Mouse (Mus musculus): Measurements from ENCODE around the gene Gucy1b2.

Gucy1b2 gene

GRCm38 (mm10) chr14:62361263-62361980 lies 94.7 kb downstream of the Gucy1b2 start:
- no peak for DNase-seq

GRCm38 (mm10) chr14:62355201-62355600 lies 100.9 kb downstream of the Gucy1b2 start:
- DNase-seq: no peak

- DNase-seq: no peak
Measured at GRCm38 (mm10) chr14:62353793-62354192, 102.3 kb downstream of the Gucy1b2 start.

GRCm38 (mm10) chr14:62353372-62353771 lies 102.7 kb downstream of the Gucy1b2 start:
- DNase-seq: no peak

- no peak for DNase-seq
Measured at GRCm38 (mm10) chr14:62350890-62351289, 105.2 kb downstream of the Gucy1b2 start.

GRCm38 (mm10) chr14:62350186-62350585 lies 105.9 kb downstream of the Gucy1b2 start:
- DNase-seq: no peak

GRCm38 (mm10) chr14:62349786-62350185 lies 106.3 kb downstream of the Gucy1b2 start:
- no peak for DNase-seq

GRCm38 (mm10) chr14:62347103-62347502 lies 109.0 kb downstream of the Gucy1b2 start:
- DNase-seq: no peak

GRCm38 (mm10) chr14:62346570-62346969 lies 109.5 kb downstream of the Gucy1b2 start:
- DNase-seq: no peak

Measured in kidney, adult 9 months (tissue).